Mouse (Mus musculus) natural killer cell, adult 2 months (primary cell): ENCODE results near the gene Itfg1.
A peak's percentile ranks its signal among the peaks of the same experiment; 100 is the strongest.

Experiments
- DNase-seq, 2 experiments: peaks; one replicate each; pipeline ENCODE4 v3.0.0; 2022; ENCODE audit warnings: low spot score in 2 of 2

Gene Itfg1

DNA sequence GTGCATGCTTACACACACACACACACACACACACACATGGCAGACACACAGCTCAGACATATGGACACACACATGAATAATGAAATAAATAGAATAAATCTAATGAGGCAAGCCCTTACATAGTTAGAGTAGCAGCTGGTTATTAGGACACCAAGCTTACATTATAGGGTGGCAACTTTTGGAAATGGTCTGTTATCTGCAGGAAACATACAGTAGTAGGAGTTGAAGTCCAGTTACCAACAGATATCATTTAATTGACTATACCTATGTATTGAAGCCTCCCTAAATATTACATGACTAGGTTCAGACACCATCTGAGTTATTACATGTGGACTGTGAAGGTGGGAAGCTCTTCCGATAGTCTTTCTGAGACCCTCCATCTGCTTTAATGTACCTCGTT lies 95.7 kb downstream of the Itfg1 start:
- no peak for DNase-seq

DNA sequence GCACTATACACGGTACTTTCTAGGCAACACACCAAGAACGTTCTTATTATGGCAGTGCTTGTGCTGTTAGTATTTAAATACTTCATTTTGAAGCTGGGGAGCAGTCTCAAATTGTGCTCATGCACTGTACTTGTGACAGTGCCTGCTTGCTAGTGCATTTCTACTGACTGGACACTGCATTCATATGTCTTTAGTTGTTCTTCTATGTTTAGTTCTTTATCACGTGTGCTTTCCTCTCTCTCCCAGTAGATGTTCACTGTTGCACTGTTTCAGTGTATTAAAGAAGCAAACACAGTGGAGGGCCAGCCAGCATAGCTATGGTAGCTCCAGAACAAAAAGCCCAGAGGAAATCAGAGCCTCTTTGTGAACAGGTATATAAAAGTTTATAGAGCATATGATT lies 110.2 kb downstream of the Itfg1 start:
- no peak for DNase-seq

- no peak for DNase-seq
These were observed 123.5 kb downstream of the Itfg1 start for GRCm38 (mm10) chr8:85717271-85717670.

GRCm38 (mm10) chr8:85716696-85717095 lies 124.0 kb downstream of the Itfg1 start:
- no peak for DNase-seq

GRCm38 (mm10) chr8:85706988-85707387 lies 133.7 kb downstream of the Itfg1 start:
- DNase-seq, result no peak

DNA sequence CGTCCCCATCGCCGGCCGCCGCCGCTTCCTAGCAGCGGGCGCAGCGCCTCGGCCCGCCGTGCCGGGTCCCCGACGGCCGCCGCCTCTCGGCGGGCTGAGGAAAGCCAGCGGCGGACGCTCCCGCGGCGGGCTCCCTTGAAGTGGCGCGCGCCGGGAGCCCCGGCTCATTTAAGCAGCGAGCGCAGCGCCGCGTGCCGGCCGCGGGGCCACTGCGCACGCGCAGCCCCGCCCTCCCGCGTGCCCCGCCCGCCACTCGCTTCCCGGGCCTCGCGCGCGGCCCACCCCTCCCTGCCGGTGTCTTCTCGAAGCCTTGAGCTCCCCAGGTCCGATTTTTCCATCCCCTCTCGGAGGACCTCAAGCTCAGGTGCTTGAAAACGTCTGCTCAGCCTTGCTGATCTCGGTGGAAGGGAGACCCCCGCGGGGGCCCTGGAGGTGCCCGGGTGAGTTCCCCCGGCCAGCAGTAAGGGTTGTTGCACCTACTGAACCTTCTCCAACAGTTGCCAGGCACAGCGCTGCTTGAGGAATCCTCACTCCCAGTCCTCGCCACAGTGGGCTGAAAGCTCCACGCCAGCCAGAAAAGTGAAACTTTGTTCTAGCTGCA lies 139.9 kb downstream of the Itfg1 start, which contains the start of gene Neto2:
Gene Neto2 (minus strand): TSS at position 174 of the 601 bp plus-strand sequence.
- peak; percentile 26 to 51 for DNase-seq

GRCm38 (mm10) chr8:85700101-85700750 lies 140.5 kb downstream of the Itfg1 start:
- DNase-seq, result peak; percentile 13 to 39

- peak; percentile 41 to 59 for DNase-seq
These were observed 141.7 kb downstream of the Itfg1 start for GRCm38 (mm10) chr8:85699051-85699450.
